Mouse (Mus musculus): ENCODE measurements around the gene Rrbp1. TPM values are rescaled to one million over a fixed set of nuclear protein-coding genes. Genes with fewer than 3 reads are reported as not detected.

Gene Rrbp1
- polyA plus RNA-seq (2012; rRNA removed) = 68.8 and 78.1 TPM in 2 replicates

DNA sequence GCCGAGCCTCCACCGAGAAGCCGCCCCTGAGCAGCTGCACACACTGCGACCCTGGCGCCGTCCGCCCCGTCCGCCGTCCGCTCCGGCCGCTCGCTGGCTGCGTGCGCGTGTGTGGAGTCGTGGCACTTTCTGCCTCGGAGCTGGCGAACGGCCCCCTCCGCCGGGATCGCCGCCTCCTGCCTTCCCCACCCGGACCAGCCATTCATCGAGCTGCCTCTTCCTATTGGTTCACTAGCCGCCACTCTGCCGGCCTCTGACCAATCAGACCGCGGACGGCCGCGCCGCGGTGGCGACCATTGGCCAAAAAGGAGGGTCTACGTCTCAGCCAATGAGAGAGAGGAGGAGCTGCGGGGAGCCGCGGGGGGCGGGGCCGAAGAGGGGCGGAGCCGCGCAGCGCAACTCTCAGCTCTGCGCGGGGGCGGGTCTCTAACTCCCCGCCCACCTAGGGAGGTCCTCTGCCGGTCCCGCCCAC, at the start of gene Rrbp1:
Gene Rrbp1 (minus strand): TSS at position 184 of the 472 bp plus-strand sequence.
- H3K4me1 ChIP-seq (ENCODE audit: control insufficient read depth, insufficient read depth, low read length) = peaks cover 21% of the 10 kb centered on the region
- peak; percentile 98 for DNase-seq
- under 1% methylated on average over 49 of the region's 53 CpGs for WGBS
- TF ChIP-seq POLR2A (IDR thresholded peaks at IDR 0.05; ENCODE audit: borderline replicate concordance, extremely low read depth, low read depth, low read length) (peak; percentile 89), CTCF (IDR thresholded peaks at IDR 0.05; ENCODE audit: insufficient read depth, low read length) (no peak)
- H3K4me3 ChIP-seq (replicated peaks; ENCODE audit: extremely low read depth, low read depth, low read length) = peak within 1 kb of the TSS; percentile 89

DNA sequence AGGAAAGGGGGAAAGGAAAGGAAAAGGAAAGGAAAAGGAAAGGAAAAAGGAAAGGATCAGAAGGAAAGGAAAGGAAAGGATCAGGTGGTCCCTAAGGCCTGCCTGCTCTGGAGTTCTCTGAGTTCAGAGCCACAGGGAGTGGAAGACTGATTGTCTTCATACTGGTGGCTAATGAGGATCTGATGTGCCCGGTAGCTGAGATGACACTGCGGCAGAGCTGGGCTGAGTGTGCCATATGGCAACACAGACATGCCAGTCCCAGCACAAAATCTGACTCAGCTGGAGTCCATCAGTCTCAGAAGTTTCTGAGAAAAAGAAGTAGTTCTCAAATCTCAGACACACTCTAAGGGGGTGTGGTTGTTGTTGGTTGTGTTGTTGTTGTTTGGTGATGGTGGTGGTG, 46.7 kb upstream of the Rrbp1 start:
- Histone ChIP-seq H3K4me1 (ENCODE audit: control insufficient read depth, insufficient read depth, low read length) (no peaks in the 10 kb centered on the region), H3K4me3 (replicated peaks; ENCODE audit: extremely low read depth, low read depth, low read length) (no peak overlapping the region)
- no peak for DNase-seq
- 90% methylated on average over 2 of the region's 2 CpGs for WGBS
- TF ChIP-seq CTCF (IDR thresholded peaks at IDR 0.05; ENCODE audit: insufficient read depth, low read length) (no peak), POLR2A (IDR thresholded peaks at IDR 0.05; ENCODE audit: borderline replicate concordance, extremely low read depth, low read depth, low read length) (no peak)

DNA sequence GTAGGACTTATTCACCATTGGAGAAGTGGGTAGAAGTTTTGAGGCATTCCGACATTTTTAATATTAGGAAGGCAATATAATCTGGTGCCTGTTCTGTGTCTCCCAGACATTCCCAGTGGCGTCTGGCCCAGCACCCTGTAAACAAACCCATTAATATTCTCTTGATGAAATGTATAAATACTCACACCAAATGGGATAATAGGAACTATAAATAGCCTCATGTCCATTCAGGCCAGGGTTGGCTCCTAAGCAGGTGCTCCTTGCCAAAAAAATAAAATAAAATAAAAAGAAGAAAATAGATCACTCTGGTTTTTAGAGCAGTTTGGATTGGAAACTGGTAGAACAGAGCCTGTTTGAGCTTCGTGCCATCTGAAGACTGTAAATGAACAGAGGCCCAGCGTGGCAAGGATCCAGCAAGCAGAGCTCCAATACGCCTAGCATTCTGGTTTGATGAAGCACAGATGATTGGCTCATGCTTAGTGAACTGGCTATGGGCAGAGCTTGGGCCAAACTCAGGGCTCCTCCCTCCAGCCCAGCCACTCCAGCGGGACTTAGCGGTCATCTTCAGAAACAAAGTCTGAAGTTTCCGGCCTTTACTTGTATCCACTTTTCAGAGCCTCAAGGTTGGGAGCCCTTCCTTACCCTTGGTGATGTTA, 41.5 kb upstream of the Rrbp1 start:
- WGBS = 72% methylated on average over 8 of the region's 8 CpGs
- no peaks in the 10 kb centered on the region for H3K4me1 ChIP-seq (ENCODE audit: control insufficient read depth, insufficient read depth, low read length)
- DNase-seq = no peak
- TF ChIP-seq POLR2A (IDR thresholded peaks at IDR 0.05; ENCODE audit: borderline replicate concordance, extremely low read depth, low read depth, low read length) = no peak
- no peak overlapping the region for H3K4me3 ChIP-seq (replicated peaks; ENCODE audit: extremely low read depth, low read depth, low read length)

DNA sequence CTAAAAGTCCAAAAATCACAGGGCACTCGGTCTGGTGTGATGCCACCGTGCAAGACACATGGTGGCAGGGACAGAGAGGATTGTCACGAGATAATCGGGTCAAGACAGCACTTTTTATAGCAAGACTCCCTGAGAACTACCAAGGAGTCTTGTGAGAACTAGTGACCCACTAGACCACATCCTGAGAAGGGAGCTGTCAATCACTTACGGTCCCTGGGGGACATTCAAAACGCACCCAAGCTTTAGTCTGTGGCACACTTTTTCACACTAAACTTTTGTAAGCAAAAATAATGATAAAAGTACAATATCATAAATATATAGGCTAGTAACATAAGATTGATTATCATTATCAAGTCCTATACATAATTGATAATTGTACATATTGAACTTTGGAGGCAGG, 39.8 kb upstream of the Rrbp1 start:
- TF ChIP-seq POLR2A (IDR thresholded peaks at IDR 0.05; ENCODE audit: borderline replicate concordance, extremely low read depth, low read depth, low read length) (no peak), CTCF (IDR thresholded peaks at IDR 0.05; ENCODE audit: insufficient read depth, low read length) (no peak)
- 84% methylated on average over 6 of the region's 6 CpGs for WGBS
- DNase-seq = no peak
- Histone ChIP-seq H3K4me1 (ENCODE audit: control insufficient read depth, insufficient read depth, low read length) (no peaks in the 10 kb centered on the region), H3K4me3 (replicated peaks; ENCODE audit: extremely low read depth, low read depth, low read length) (no peak overlapping the region)

DNA sequence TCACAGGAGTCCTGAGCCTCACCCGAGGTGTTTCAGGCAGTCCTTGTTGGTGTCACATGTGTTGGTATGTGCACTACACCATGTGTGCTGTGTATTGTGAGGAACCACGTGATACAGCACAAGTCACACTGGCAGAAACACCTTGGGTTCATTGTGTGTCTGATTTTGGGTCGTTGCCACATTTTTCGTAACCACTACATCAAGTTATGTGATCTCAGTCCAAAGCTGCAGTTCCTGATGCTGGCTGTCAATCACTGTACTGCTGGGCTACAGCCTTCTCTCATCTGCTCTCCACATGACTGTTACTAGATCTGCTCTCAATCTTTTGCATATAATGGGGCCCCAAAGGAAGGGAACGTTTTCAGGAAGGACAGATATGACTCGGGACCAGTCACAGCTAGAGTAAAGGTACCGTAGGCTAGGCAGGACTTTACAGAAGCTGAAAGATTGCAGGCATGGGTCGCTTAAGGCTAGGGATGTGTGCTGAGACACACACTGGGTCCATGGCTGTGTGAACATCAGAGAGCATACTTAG, 39.1 kb upstream of the Rrbp1 start:
- DNase-seq = no peak
- Histone ChIP-seq H3K4me1 (ENCODE audit: control insufficient read depth, insufficient read depth, low read length) (no peaks in the 10 kb centered on the region), H3K4me3 (replicated peaks; ENCODE audit: extremely low read depth, low read depth, low read length) (no peak overlapping the region)
- 62% methylated on average over 8 of the region's 8 CpGs for WGBS
- TF ChIP-seq POLR2A (IDR thresholded peaks at IDR 0.05; ENCODE audit: borderline replicate concordance, extremely low read depth, low read depth, low read length) = no peak
- TF ChIP-seq CTCF (IDR thresholded peaks at IDR 0.05; ENCODE audit: insufficient read depth, low read length) = no peak

DNA sequence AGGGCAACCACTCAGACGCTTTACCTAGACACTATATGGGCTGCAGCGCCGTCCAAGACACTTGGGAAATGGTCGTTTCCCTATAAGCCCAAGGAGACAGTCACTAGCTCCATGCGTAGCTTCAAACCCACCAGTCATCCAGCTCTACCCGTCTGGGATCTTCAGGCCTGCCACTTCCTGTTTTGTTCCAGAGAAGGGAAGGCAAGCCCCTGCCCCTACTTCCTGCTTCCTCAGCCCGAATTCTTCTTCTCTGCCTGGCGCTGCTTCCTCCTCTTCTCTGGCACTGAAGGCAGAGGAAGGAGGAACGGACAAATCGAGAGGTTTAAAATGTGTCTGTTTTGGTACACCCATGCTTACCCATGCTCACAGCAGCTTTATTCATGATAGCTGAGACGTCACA, 35.9 kb upstream of the Rrbp1 start:
- WGBS = 48% methylated on average over 11 of the region's 11 CpGs
- no peak for TF ChIP-seq POLR2A (IDR thresholded peaks at IDR 0.05; ENCODE audit: borderline replicate concordance, extremely low read depth, low read depth, low read length)
- TF ChIP-seq CTCF (IDR thresholded peaks at IDR 0.05; ENCODE audit: insufficient read depth, low read length) = no peak
- Histone ChIP-seq H3K4me3 (replicated peaks; ENCODE audit: extremely low read depth, low read depth, low read length) (no peak overlapping the region), H3K4me1 (ENCODE audit: control insufficient read depth, insufficient read depth, low read length) (no peaks in the 10 kb centered on the region)
- no peak for DNase-seq

DNA sequence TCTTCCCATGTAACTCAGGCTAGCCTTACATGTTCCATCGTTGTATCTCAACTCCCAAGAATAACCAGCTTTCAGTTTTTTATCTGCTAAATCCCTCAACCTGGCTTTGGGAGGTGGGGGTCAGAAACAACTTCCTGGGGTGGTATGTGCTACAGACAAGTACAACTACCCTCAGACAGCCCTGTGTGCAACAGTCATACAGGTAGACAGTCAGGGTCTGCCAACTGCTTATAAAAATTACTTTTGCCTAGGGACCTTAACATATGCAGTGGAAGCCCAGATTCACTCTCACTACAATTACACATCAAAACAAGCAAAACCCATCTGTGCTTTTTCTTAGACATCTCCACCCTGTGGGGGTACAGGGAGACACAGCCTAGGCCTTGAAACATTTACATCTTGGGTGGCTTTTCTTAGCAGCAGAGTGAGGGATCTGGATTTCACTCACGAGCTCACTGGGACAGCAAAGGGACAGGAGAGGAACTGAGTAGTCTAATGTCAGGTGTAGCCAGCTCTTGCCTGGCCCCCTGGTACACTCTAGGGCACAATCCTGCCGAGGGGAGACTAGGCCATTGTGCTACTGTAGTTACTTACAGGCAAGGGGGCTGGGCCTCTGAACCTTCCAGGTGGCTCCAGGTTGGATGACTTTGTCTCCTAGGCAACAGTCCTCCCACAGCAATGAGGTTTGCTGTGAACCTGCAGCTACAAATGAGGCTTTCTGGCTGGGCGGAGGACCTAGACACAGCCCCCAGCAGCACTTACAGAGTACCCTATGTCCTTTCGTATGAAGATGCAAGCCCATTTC, 34.9 kb upstream of the Rrbp1 start:
- DNase-seq = no peak
- TF ChIP-seq POLR2A (IDR thresholded peaks at IDR 0.05; ENCODE audit: borderline replicate concordance, extremely low read depth, low read depth, low read length) (no peak), CTCF (IDR thresholded peaks at IDR 0.05; ENCODE audit: insufficient read depth, low read length) (no peak)
- Histone ChIP-seq H3K4me3 (replicated peaks; ENCODE audit: extremely low read depth, low read depth, low read length) (no peak overlapping the region), H3K4me1 (ENCODE audit: control insufficient read depth, insufficient read depth, low read length) (no peaks in the 10 kb centered on the region)
- 76% methylated on average over 5 of the region's 5 CpGs for WGBS

DNA sequence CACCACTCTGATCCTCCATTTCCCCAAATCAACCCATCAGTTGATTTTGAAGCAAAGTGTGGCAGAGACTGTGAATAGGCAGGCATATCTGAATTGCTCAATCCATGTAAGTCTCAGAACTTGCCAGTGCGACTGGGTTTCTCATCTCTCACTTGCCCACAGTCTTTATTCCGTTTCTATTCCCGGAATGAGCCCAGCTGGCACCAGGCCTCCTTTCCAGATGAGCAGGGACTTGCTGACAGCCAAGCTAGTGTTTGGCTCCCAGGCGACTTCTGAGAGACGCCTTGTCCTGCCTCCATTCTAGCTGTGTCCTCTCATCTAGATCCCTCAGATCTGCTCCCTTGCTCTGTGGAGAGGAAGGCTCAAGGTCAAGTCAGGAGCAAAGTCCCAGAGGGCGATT, 33.7 kb upstream of the Rrbp1 start:
- no peak for TF ChIP-seq POLR2A (IDR thresholded peaks at IDR 0.05; ENCODE audit: borderline replicate concordance, extremely low read depth, low read depth, low read length)
- TF ChIP-seq CTCF (IDR thresholded peaks at IDR 0.05; ENCODE audit: insufficient read depth, low read length) = no peak
- 75% methylated on average over 6 of the region's 6 CpGs for WGBS
- no peak overlapping the region for H3K4me3 ChIP-seq (replicated peaks; ENCODE audit: extremely low read depth, low read depth, low read length)
- no peaks in the 10 kb centered on the region for H3K4me1 ChIP-seq (ENCODE audit: control insufficient read depth, insufficient read depth, low read length)
- no peak for DNase-seq

DNA sequence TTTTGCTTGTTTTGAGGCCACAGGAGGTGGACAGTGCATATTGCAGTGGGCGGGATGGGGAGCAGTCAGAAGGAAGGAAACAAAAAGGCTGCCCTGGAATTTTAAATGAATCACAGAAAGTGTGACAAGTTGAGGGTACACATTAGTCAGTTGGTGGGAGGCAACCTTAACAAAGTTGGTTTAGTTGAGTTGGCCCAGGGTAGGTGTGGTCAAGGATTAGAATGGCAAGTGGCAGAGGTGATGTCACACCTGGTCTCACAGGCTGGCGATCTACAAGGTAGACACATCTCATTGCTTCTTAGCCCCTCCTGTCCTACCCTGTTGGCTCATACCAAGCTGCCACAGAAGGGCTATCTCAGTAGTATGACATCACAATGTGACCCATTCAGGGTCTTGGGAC, 21.6 kb upstream of the Rrbp1 start, which contains the start of gene Banf2:
Gene Banf2 (plus strand): TSS at position 396 of the 400 bp plus-strand sequence.
- WGBS = 94% methylated on average over 2 of the region's 2 CpGs
- DNase-seq = no peak
- Histone ChIP-seq H3K4me1 (ENCODE audit: control insufficient read depth, insufficient read depth, low read length) (no peaks in the 10 kb centered on the region), H3K4me3 (replicated peaks; ENCODE audit: extremely low read depth, low read depth, low read length) (no peak within 1 kb of the TSS)
- no peak for TF ChIP-seq CTCF (IDR thresholded peaks at IDR 0.05; ENCODE audit: insufficient read depth, low read length)
- TF ChIP-seq POLR2A (IDR thresholded peaks at IDR 0.05; ENCODE audit: borderline replicate concordance, extremely low read depth, low read depth, low read length) = no peak
